Mouse (Mus musculus) mammary gland, adult 2 months (tissue): ENCODE measurements around the gene Gm11487. TPM values are rescaled to one million over a fixed set of nuclear protein-coding genes. Genes with fewer than 3 reads are reported as not detected.

ENCODE experiments used
- polyA plus RNA-seq: library from polyadenylated mRNA; depleted of rRNA; stranded (reverse); fragments of >200 nt; gene quantifications from 2 replicates; pipeline ENCODE4 v1.2.3, GENCODE M21; 2012; ENCODE audit warnings: low replicate concordance; rRNA removed

Gm11487 gene
- not detected in 2 replicates for polyA plus RNA-seq

GRCm38 (mm10) chr4:73404972-73405371, at the start of gene Gm11487:
Gene Gm11487, minus strand, starts transcription at chr4:73405072.

Other genes with a start within 250 kb of the Gm11487 start
- not detected in 2 replicates for gene Gm11238, start 202.8 kb upstream of the Gm11487 start, polyA plus RNA-seq
- gene Gm11237, start 217.9 kb upstream of the Gm11487 start, polyA plus RNA-seq, result not detected in 2 replicates
- not detected in 2 replicates for gene Gm11236, start 233.0 kb upstream of the Gm11487 start, polyA plus RNA-seq